Mouse (Mus musculus): ENCODE data around the gene Clpb. TPM values are rescaled to one million over a fixed set of nuclear protein-coding genes. Genes with fewer than 3 reads are reported as not detected.

The Clpb gene
- polyA plus RNA-seq, 1 experiment from 2014 or later = 45.8 TPM

DNA sequence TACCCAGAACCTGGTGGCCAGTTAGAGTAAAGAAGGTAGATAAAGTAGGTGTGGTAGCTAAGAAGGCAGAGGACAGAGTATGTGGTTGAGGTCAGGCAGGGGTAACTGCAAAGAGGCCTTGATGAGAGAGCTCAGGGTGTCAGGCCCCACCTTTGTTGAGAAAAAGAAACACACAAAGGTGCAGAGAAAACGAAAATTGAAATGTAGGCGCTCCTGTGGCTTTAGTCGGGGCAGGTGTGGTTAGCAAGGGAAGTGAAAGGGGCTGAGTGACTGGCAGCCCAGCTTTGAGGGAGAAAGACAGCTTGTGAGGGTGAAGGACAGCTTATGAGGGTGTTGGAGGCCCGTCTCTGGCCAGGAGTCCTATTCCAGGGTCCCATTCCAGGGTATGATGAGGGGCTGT, 28.9 kb upstream of the Clpb start:
- no peak for ATAC-seq (ENCODE audit: insufficient number of reproducible peaks, insufficient read depth, low FRiP score, low TSS enrichment, low read depth)
- H3K4me1 ChIP-seq = no peaks in the 10 kb centered on the region
- H3K27me3 ChIP-seq = no peaks in the 10 kb centered on the region
- no peak overlapping the region for H3K4me2 ChIP-seq
- H3K9me3 ChIP-seq = no peaks in the 10 kb centered on the region
- H3K4me3 ChIP-seq = no peak overlapping the region
- WGBS = 78% methylated on average over 4 of the region's 4 CpGs
- no peak overlapping the region for H3K27ac ChIP-seq
- no peak overlapping the region for H3K9ac ChIP-seq
- no peaks in the 10 kb centered on the region for H3K36me3 ChIP-seq

DNA sequence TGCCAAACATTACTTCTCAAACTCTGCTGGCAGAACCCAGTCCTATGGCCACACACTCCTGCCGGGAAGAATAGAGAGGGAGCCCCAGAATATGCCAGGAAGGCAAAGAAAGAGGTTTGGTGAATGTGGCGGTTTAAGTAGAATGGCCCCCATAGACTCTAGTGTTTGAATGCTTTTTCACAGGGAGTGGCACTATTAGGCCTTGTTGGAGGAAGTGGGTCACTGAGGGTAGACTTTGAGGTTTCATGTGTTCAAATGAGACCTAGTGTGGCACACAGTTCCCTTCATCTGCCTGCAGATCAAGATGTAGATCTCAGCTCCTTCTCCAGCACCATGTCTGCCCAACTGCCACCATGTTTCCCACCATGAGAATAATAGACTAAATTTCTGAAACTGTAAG, 27.4 kb upstream of the Clpb start:
- H3K9me3 ChIP-seq = no peaks in the 10 kb centered on the region
- no peak overlapping the region for H3K9ac ChIP-seq
- 84% methylated on average over 2 of the region's 2 CpGs for WGBS
- H3K27me3 ChIP-seq = no peaks in the 10 kb centered on the region
- no peak overlapping the region for H3K27ac ChIP-seq
- no peak overlapping the region for H3K4me2 ChIP-seq
- no peaks in the 10 kb centered on the region for H3K4me1 ChIP-seq
- no peaks in the 10 kb centered on the region for H3K36me3 ChIP-seq
- no peak for ATAC-seq (ENCODE audit: insufficient number of reproducible peaks, insufficient read depth, low FRiP score, low TSS enrichment, low read depth)
- no peak overlapping the region for H3K4me3 ChIP-seq

DNA sequence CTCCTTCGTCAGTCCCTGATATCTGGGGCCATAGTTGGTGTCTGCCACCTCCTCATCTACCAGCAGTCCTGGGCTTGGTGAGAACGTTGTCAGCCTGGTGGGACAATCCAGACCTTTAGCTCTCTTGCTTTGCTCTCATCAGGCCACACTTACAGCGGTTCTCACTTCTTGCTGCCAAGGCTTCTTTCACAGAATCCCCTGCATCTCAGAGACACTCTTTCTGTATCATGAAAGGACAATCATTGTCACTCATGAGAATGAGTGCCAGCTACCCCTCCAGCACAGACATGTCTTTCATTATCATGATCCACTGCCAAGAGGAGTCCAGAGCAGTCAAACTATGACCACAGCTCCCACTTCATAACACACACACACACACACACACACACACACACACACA, 19.6 kb upstream of the Clpb start:
- H3K36me3 ChIP-seq = no peaks in the 10 kb centered on the region

DNA sequence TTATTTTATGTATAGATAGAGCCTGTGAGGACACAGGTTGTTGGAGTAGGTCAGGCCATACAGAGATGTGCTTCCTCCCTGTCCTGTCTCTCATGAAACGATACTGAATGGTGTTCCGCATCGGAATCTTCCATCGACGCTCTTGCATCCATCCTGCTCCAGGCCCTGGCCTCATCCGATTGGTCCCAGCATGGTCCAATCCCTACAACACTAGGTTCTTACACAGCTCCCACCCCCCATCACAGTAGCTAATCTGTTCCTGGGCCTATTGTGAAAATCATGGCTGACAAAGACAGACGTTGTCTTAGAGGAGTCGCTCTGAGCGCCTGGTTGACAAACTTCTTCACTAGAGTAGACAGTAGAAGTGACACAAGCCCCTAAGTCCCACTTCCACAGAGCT, 13.7 kb upstream of the Clpb start:
- H3K9ac ChIP-seq = no peak overlapping the region
- no peak overlapping the region for H3K27ac ChIP-seq
- no peak for ATAC-seq (ENCODE audit: insufficient number of reproducible peaks, insufficient read depth, low FRiP score, low TSS enrichment, low read depth)
- no peaks in the 10 kb centered on the region for H3K4me1 ChIP-seq
- H3K27me3 ChIP-seq = no peaks in the 10 kb centered on the region
- H3K9me3 ChIP-seq = no peaks in the 10 kb centered on the region
- 80% methylated on average over 9 of the region's 9 CpGs for WGBS
- H3K4me3 ChIP-seq = no peak overlapping the region
- H3K4me2 ChIP-seq = no peak overlapping the region
- H3K36me3 ChIP-seq = no peaks in the 10 kb centered on the region

More for the DNA sequence above, 19.6 kb upstream of the Clpb start:
- H3K9me3 ChIP-seq = no peaks in the 10 kb centered on the region
- H3K27ac ChIP-seq = no peak overlapping the region
- H3K4me1 ChIP-seq = no peaks in the 10 kb centered on the region
- ATAC-seq (ENCODE audit: insufficient number of reproducible peaks, insufficient read depth, low FRiP score, low TSS enrichment, low read depth) = no peak
- no peak overlapping the region for H3K4me3 ChIP-seq
- 87% methylated on average over 3 of the region's 3 CpGs for WGBS
- H3K4me2 ChIP-seq = no peak overlapping the region
- no peak overlapping the region for H3K9ac ChIP-seq
- H3K27me3 ChIP-seq = no peaks in the 10 kb centered on the region

DNA sequence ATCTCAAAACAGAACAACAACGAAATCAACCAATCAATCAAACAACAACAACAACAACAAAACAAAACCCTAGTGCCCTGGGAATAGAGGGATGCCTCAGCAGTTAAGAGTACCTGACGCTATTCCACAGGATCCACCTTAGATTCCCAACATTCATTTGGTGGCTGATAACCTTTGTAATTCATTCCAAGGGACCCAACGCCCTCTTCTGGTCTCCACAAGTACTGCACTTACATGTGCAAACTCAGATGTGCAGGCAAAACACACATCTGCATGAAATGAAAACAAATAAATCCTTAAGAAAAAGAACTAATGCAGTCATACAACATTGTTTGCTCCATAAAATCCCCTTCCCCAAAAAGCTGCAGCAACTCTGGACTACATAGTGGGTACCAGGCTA, 12.9 kb upstream of the Clpb start:
- H3K9me3 ChIP-seq = no peaks in the 10 kb centered on the region
- H3K4me2 ChIP-seq = no peak overlapping the region
- no peaks in the 10 kb centered on the region for H3K27me3 ChIP-seq
- no peaks in the 10 kb centered on the region for H3K36me3 ChIP-seq
- no peak for ATAC-seq (ENCODE audit: insufficient number of reproducible peaks, insufficient read depth, low FRiP score, low TSS enrichment, low read depth)
- no peaks in the 10 kb centered on the region for H3K4me1 ChIP-seq
- 34% methylated on average over 3 of the region's 3 CpGs for WGBS
- no peak overlapping the region for H3K4me3 ChIP-seq
- H3K9ac ChIP-seq = no peak overlapping the region
- H3K27ac ChIP-seq = no peak overlapping the region

DNA sequence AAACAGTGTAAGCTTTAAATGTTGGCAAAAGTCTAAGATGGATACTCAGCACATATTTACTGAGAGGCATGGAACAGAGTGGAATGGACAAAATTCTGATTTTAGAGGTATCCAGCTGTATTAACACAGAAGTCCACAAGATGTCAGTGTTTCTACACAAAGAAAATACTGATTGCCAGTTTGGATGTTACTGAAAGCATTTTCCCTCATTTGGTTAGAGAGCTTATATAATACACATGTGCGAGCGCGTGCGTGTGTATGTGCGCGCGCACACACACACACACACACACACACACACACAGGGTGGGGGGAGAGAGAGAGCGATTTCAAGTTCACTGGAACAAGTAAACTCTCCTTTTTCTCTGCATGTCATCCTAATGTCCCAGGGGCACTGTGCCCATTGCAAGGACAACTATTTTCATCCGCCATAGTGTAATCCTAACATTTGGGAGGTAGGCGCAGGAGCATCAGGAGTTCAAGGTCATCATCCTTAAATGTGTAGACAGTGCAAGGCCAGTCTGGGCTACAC, 9.7 kb upstream of the Clpb start:
- H3K27ac ChIP-seq = no peak overlapping the region
- H3K27me3 ChIP-seq = no peaks in the 10 kb centered on the region
- no peaks in the 10 kb centered on the region for H3K9me3 ChIP-seq
- no peak overlapping the region for H3K9ac ChIP-seq
- no peaks in the 10 kb centered on the region for H3K4me1 ChIP-seq
- peak overlapping the region; percentile 53 for H3K4me2 ChIP-seq
- WGBS = 37% methylated on average over 10 of the region's 10 CpGs
- peak overlapping the region; percentile 24; the same call in 1 of the 2 replicates for H3K4me3 ChIP-seq
- no peak for ATAC-seq (ENCODE audit: insufficient number of reproducible peaks, insufficient read depth, low FRiP score, low TSS enrichment, low read depth)
- no peaks in the 10 kb centered on the region for H3K36me3 ChIP-seq

DNA sequence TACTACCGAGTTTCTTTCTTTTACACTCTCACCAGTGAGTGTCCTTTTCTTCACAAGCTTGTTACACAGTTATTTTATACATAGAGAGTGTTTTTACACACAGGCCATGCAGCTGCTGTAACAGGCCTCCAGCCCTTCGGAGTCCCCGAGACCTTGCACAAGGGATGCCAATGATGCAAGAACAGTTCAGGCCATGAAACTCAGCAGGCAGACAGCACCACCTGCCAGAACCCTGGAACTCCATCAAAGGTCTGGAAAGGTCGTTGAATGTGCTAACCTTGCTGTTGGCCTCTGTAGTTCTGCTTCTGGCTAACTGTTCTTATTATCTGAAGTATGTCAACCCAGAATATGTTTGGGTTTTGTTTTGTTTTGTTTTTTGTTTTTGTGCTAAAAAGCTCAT, 8.5 kb upstream of the Clpb start:
- Histone ChIP-seq H3K9me3 (no peaks in the 10 kb centered on the region), H3K27ac (no peak overlapping the region), H3K4me1 (no peaks in the 10 kb centered on the region), H3K4me3 (no peak overlapping the region), H3K36me3 (no peaks in the 10 kb centered on the region), H3K27me3 (no peaks in the 10 kb centered on the region), H3K4me2 (no peak overlapping the region), H3K9ac (no peak overlapping the region)
- no peak for ATAC-seq (ENCODE audit: insufficient number of reproducible peaks, insufficient read depth, low FRiP score, low TSS enrichment, low read depth)
- 67% methylated on average over 4 of the region's 4 CpGs for WGBS

DNA sequence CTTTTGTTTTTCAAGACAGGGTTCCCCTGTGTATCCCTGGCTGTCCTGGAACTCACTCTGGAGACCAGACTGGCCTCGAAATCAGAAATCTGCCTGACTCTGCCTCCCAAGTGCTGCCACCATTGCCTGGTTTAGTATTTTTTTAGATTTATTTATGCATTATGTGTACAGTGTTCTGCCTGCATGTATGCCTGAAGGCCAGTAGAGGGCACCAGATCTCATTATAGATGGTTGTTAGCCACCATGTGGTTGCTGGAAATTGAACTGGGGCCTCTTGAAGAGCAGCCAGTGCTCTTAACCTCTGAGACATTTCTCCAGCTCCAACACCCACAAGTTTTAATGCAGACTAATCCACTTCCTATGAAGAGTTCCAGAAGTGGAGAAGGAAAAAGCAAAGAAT, 1.4 kb upstream of the Clpb start:
- H3K4me2 ChIP-seq = no peak overlapping the region
- no peak for ATAC-seq (ENCODE audit: insufficient number of reproducible peaks, insufficient read depth, low FRiP score, low TSS enrichment, low read depth)
- WGBS = 91% methylated on average over 1 of the region's 1 CpGs
- H3K4me3 ChIP-seq = no peak overlapping the region
- H3K4me1 ChIP-seq = peaks cover 16% of the 10 kb centered on the region
- no peak overlapping the region for H3K9ac ChIP-seq
- H3K9me3 ChIP-seq = no peaks in the 10 kb centered on the region
- H3K27me3 ChIP-seq = no peaks in the 10 kb centered on the region
- no peaks in the 10 kb centered on the region for H3K36me3 ChIP-seq
- no peak overlapping the region for H3K27ac ChIP-seq

DNA sequence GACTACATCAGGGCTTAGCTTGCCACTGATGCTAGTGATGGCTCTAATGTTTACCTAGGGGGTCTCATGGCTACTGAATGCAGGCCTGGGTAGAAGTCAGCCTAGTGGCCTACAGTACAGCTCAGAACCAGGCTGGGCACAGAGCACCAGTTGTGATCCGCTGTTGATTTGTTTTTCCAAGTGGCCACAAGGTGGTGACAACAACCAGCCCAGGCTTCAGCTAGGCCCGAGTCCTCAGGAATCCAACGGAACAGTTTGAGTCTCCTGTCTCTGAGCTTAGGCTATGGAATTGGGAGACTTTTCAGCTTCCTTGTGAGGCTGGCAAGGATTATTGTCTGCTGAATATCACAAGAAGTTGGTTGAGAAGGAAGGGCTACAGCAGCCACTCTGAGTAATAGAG, 3.1 kb downstream of the Clpb start:
- no peak for ATAC-seq (ENCODE audit: insufficient number of reproducible peaks, insufficient read depth, low FRiP score, low TSS enrichment, low read depth)
- Histone ChIP-seq H3K9ac (0 out of 2 replicates have a peak overlapping the region, but pooled peaks have one; percentile 38), H3K9me3 (no peaks in the 10 kb centered on the region), H3K4me3 (no peak overlapping the region), H3K27me3 (no peaks in the 10 kb centered on the region), H3K4me2 (no peak overlapping the region), H3K36me3 (peaks cover 4% of the 10 kb centered on the region), H3K27ac (no peak overlapping the region), H3K4me1 (peaks cover 16% of the 10 kb centered on the region)
- WGBS = 12% methylated on average over 3 of the region's 3 CpGs

DNA sequence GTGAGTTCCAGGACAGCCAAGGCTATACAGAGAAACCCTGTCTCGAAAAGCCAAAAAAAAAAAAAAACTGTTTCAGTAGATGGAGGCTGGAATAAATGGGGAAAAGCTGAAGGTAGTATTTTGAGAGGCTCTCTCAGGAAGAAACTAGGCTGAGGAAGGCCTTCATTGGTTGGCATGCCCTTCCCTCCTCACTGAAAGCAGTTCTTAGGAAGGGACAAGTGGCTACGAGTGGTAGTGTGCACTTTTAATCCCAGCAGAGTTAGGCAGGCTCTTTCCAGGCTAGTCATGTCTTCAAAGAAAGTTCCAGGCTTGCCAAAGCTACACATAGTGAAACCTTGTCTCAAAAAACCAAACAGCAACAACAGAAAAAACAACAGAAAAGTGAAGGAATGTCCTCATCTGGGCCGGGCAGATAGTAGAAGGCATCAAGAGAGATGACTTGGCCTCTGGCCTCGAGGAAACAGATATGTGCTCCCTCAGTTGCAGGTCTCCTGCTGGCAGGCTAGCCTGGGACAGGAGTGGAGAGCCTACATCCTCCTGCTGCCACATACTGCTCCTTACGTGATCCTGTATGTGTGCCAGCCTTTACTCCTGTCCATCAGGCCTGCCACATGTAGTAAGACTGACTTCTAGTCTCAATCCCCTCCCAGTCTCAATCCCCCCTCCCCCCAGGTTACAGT, 8.3 kb downstream of the Clpb start:
- no peak overlapping the region for H3K9ac ChIP-seq

DNA sequence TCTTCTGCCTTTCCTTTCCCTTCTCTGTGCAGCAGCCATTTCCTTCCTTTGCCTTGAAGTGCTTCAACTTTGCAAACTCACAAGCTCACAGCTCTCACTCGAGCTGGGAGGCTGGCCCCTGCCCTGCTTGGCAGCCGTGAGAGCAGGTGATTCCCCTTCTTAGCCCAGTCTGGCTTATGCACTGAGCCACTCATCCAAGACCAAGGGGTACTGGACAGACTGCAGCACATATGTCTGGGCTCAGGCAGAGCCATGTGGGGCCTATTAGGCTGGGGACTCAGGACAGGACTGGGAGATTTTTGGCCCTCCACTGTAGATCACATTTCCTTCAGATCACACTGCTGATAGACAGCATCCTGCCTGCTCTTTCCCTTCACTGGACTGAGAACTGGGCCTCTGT, 10.1 kb downstream of the Clpb start:
- peaks cover 4% of the 10 kb centered on the region for H3K36me3 ChIP-seq
- H3K27ac ChIP-seq = no peak overlapping the region
- no peak for ATAC-seq (ENCODE audit: insufficient number of reproducible peaks, insufficient read depth, low FRiP score, low TSS enrichment, low read depth)
- H3K9ac ChIP-seq = no peak overlapping the region
- H3K4me3 ChIP-seq = no peak overlapping the region
- no peak overlapping the region for H3K4me2 ChIP-seq
- H3K9me3 ChIP-seq = no peaks in the 10 kb centered on the region
- 21% methylated on average over 2 of the region's 2 CpGs for WGBS
- peaks cover 18% of the 10 kb centered on the region; the same call in 1 of the 2 replicates for H3K4me1 ChIP-seq
- no peaks in the 10 kb centered on the region for H3K27me3 ChIP-seq

More for the DNA sequence above, 8.3 kb downstream of the Clpb start:
- ATAC-seq (ENCODE audit: insufficient number of reproducible peaks, insufficient read depth, low FRiP score, low TSS enrichment, low read depth) = no peak
- Histone ChIP-seq H3K27ac (no peak overlapping the region), H3K27me3 (no peaks in the 10 kb centered on the region), H3K36me3 (peaks cover 4% of the 10 kb centered on the region), H3K4me3 (no peak overlapping the region), H3K9me3 (no peaks in the 10 kb centered on the region), H3K4me1 (peaks cover 18% of the 10 kb centered on the region; the same call in 1 of the 2 replicates), H3K4me2 (no peak overlapping the region)
- 81% methylated on average over 5 of the region's 5 CpGs for WGBS

DNA sequence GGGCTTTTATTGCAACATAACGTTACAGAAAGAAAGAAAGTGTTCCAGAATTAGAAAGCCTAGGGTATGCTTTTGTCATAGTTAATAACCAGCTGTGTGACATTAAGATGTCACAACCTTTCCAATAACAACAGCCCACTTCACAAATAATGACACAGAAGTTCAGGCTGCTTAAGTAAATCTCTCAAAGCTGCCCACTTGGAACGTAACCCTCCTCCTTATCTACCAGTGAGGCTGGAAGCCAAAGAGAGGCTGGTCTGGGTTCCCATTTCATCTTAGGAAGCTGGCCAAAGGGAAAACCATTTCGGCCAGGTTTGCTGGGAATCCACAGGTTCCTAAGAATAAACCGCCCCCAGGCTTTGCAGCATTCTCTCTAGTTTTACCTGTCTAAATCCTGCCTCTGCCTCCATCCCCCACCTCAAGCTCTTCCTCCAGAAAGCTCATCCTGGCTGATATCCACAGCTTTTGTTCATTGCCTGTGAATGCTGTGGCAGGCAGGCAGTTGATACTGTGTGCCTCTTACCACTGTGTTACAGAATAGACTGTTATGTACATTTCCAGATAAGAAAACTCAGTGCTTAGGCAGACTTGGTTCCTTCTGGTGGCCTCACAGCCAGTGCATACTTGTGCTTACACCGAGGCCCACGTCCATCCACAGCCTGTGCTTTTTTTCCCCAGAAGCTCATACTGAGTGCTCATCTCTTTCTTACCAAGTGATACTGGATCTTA, 12.8 kb downstream of the Clpb start:
- Histone ChIP-seq H3K27ac (no peak overlapping the region), H3K9me3 (no peaks in the 10 kb centered on the region), H3K4me2 (no peak overlapping the region), H3K27me3 (no peaks in the 10 kb centered on the region), H3K4me1 (peaks cover 21% of the 10 kb centered on the region), H3K36me3 (no peaks in the 10 kb centered on the region), H3K4me3 (no peak overlapping the region), H3K9ac (no peak overlapping the region)
- WGBS = 42% methylated on average over 6 of the region's 6 CpGs
- no peak for ATAC-seq (ENCODE audit: insufficient number of reproducible peaks, insufficient read depth, low FRiP score, low TSS enrichment, low read depth)
